Mouse (Mus musculus) limb, embryonic 11.5 days (tissue): ENCODE data around the gene Ptpn3. TPM values are rescaled to one million over a fixed set of nuclear protein-coding genes. Genes with fewer than 3 reads are reported as not detected.

Source experiments
- ATAC-seq: fragments of 200-750 bp; cut with Nextera tagmentation; 2 replicates; pipeline ENCODE4 v1.8.0; 2017; ENCODE audit warnings: low read depth; ENCODE audit not compliant: insufficient number of reproducible peaks, low FRiP score, low TSS enrichment
- DNase-seq: peaks from one replicate; pipeline ENCODE4 v3.0.0-alpha.2; 2015; ENCODE audit warnings: low spot score
- H3K27ac ChIP-seq: fragments of 300-500 bp; sonication (generic); replicated peaks from 2 replicates; pipeline ENCODE4 v1.5.1; 2014; ENCODE audit warnings: low read depth, mild to moderate bottlenecking, low read length
- H3K27me3 ChIP-seq: fragments of 300-500 bp; sonication (generic); 2 replicates; pipeline ENCODE4 v1.6.1; 2014; ENCODE audit warnings: mild to moderate bottlenecking, low read length, mixed read lengths; ENCODE audit not compliant: control insufficient read depth, insufficient read depth
- H3K36me3 ChIP-seq: fragments of 300-500 bp; sonication (generic); 2 replicates; pipeline ENCODE4 v1.6.1; 2014; ENCODE audit warnings: mild to moderate bottlenecking, low read length, moderate library complexity, mixed read lengths; ENCODE audit not compliant: control insufficient read depth, insufficient read depth
- H3K4me1 ChIP-seq: fragments of 300-500 bp; sonication (generic); 2 replicates; pipeline ENCODE4 v1.6.1; 2014; ENCODE audit warnings: low read length, mixed read lengths; ENCODE audit not compliant: control insufficient read depth, insufficient read depth
- H3K4me2 ChIP-seq: fragments of 300-500 bp; sonication (generic); 2 replicates; pipeline ENCODE4 v1.6.1; 2014; ENCODE audit warnings: low read depth, mild to moderate bottlenecking, moderate library complexity; ENCODE audit not compliant: severe bottlenecking
- H3K4me3 ChIP-seq: fragments of 300-500 bp; sonication (generic); 2 replicates; pipeline ENCODE4 v1.5.1; 2014; ENCODE audit warnings: low read depth, low read length
- H3K9ac ChIP-seq: fragments of 300-500 bp; sonication (generic); 2 replicates; pipeline ENCODE4 v1.6.1; 2014; ENCODE audit warnings: mild to moderate bottlenecking, low read length
- H3K9me3 ChIP-seq: fragments of 300-500 bp; sonication (generic); 2 replicates; pipeline ENCODE4 v1.6.1; 2016; ENCODE audit warnings: low read length; ENCODE audit not compliant: control insufficient read depth
- WGBS: fragments of 180-500 bp; shearing (Covaris S2); extraction: QIAGEN DNeasy Blood & Tissue Kit; methylation state at CpG from one replicate; pipeline ENCODE4 v1.1.7; 2014; 5-methylcytosine and 5-hydroxymethylcytosine counted together
- polyA plus RNA-seq: library from polyadenylated mRNA; unstranded; fragments of >200 nt; fragmentation: Nextera tagmentation; extraction: Ambion mirVana; gene quantifications from 2 replicates; pipeline ENCODE4 v1.2.1, GENCODE M21; 2014

The Ptpn3 gene
- polyA plus RNA-seq, 1 experiment from 2014 or later, result 0.73 TPM

- no peak overlapping the region for H3K4me2 ChIP-seq
- no peaks in the 10 kb centered on the region for H3K4me1 ChIP-seq
- H3K9ac ChIP-seq, result no peak overlapping the region
- 43% methylated on average over 23 of the region's 23 CpGs for WGBS
- peak; percentile 57 for DNase-seq
- H3K4me3 ChIP-seq, result no peak overlapping the region
- no peaks in the 10 kb centered on the region for H3K36me3 ChIP-seq
- H3K9me3 ChIP-seq, result no peaks in the 10 kb centered on the region
- no peaks in the 10 kb centered on the region for H3K27me3 ChIP-seq
- ATAC-seq, result no peak
- no peak overlapping the region for H3K27ac ChIP-seq
Observed at GRCm38 (mm10) chr4:57320606-57321327, 19.1 kb upstream of the Ptpn3 start.

- Histone ChIP-seq H3K27ac (no peak overlapping the region), H3K4me3 (no peak overlapping the region), H3K9ac (no peak overlapping the region), H3K36me3 (no peaks in the 10 kb centered on the region), H3K27me3 (no peaks in the 10 kb centered on the region), H3K4me1 (no peaks in the 10 kb centered on the region), H3K9me3 (no peaks in the 10 kb centered on the region), H3K4me2 (no peak overlapping the region)
- DNase-seq (no peak), ATAC-seq (no peak)
- WGBS, result 64% methylated on average over 10 of the region's 10 CpGs
Observed at GRCm38 (mm10) chr4:57318525-57319212, 17.0 kb upstream of the Ptpn3 start.

- no peak overlapping the region for H3K27ac ChIP-seq
- ATAC-seq (no peak), DNase-seq (no peak)
- no peak overlapping the region for H3K4me2 ChIP-seq
- WGBS, result 88% methylated on average over 8 of the region's 8 CpGs
- H3K9ac ChIP-seq, result no peak overlapping the region
- H3K9me3 ChIP-seq, result no peaks in the 10 kb centered on the region
- no peaks in the 10 kb centered on the region for H3K36me3 ChIP-seq
- 0 out of 2 replicates have a peak, but pooled peaks cover 2% of the 10 kb centered on the region for H3K4me1 ChIP-seq
- H3K4me3 ChIP-seq, result no peak overlapping the region
- H3K27me3 ChIP-seq, result no peaks in the 10 kb centered on the region
Observed at GRCm38 (mm10) chr4:57312256-57313166, 10.9 kb upstream of the Ptpn3 start.

GRCm38 (mm10) chr4:57311750-57312149, 10.1 kb upstream of the Ptpn3 start:
- Histone ChIP-seq H3K27ac (no peak overlapping the region), H3K9me3 (no peaks in the 10 kb centered on the region), H3K4me1 (0 out of 2 replicates have a peak, but pooled peaks cover 2% of the 10 kb centered on the region), H3K36me3 (no peaks in the 10 kb centered on the region), H3K9ac (no peak overlapping the region), H3K4me2 (no peak overlapping the region), H3K4me3 (no peak overlapping the region), H3K27me3 (no peaks in the 10 kb centered on the region)
- no peak for ATAC-seq
- no peak for DNase-seq
- WGBS, result 90% methylated on average over 4 of the region's 4 CpGs

GRCm38 (mm10) chr4:57308214-57309000, 6.8 kb upstream of the Ptpn3 start:
- 0 out of 2 replicates have a peak, but pooled peaks cover under 1% of the 10 kb centered on the region for H3K27me3 ChIP-seq
- 0 out of 2 replicates have a peak, but pooled peaks cover 2% of the 10 kb centered on the region for H3K4me1 ChIP-seq
- H3K9ac ChIP-seq, result no peak overlapping the region
- ATAC-seq (no peak), DNase-seq (no peak)
- no peaks in the 10 kb centered on the region for H3K36me3 ChIP-seq
- H3K9me3 ChIP-seq, result no peaks in the 10 kb centered on the region
- WGBS, result 43% methylated on average over 26 of the region's 26 CpGs
- no peak overlapping the region for H3K4me3 ChIP-seq
- H3K4me2 ChIP-seq, result peak overlapping the region; percentile 12; the same call in 1 of the 2 replicates
- no peak overlapping the region for H3K27ac ChIP-seq

GRCm38 (mm10) chr4:57307747-57308146, 6.1 kb upstream of the Ptpn3 start:
- H3K36me3 ChIP-seq, result no peaks in the 10 kb centered on the region
- no peak overlapping the region for H3K9ac ChIP-seq
- H3K27ac ChIP-seq, result no peak overlapping the region
- WGBS, result 84% methylated on average over 4 of the region's 4 CpGs
- no peak overlapping the region for H3K4me3 ChIP-seq
- no peak overlapping the region for H3K4me2 ChIP-seq
- ATAC-seq (no peak), DNase-seq (no peak)
- H3K9me3 ChIP-seq, result no peaks in the 10 kb centered on the region
- 0 out of 2 replicates have a peak, but pooled peaks cover 2% of the 10 kb centered on the region for H3K27me3 ChIP-seq
- 0 out of 2 replicates have a peak, but pooled peaks cover 2% of the 10 kb centered on the region for H3K4me1 ChIP-seq

GRCm38 (mm10) chr4:57306260-57306659, 4.6 kb upstream of the Ptpn3 start:
- DNase-seq (no peak), ATAC-seq (no peak)
- no peak overlapping the region for H3K27ac ChIP-seq
- no peak overlapping the region for H3K9ac ChIP-seq
- H3K36me3 ChIP-seq, result no peaks in the 10 kb centered on the region
- no peaks in the 10 kb centered on the region for H3K9me3 ChIP-seq
- no peak overlapping the region for H3K4me2 ChIP-seq
- 0 out of 2 replicates have a peak, but pooled peaks cover 2% of the 10 kb centered on the region for H3K27me3 ChIP-seq
- 80% methylated on average over 4 of the region's 4 CpGs for WGBS
- H3K4me3 ChIP-seq, result no peak overlapping the region
- H3K4me1 ChIP-seq, result 0 out of 2 replicates have a peak, but pooled peaks cover 2% of the 10 kb centered on the region
